Mouse (Mus musculus): ENCODE data around the gene Dnajb8.

DNA sequence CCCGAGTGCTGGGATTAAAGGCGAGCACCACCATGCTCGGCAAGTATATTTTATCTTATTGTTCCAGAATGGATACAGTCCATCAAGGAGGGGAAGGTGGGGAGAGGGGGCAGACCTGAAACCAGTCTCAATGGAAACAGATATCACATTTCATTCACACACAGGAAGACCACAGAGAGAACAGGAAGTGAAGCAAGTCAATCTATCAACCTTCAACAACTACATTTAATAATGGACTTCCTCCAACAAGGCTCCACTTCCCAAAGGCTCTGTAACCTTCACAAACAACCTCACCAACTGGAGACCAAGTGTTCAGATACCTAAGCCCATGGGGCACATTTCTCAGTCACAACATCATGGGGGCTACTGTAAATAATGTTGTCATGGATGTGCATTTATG is 47.9 kb upstream of the Dnajb8 start:
- TF ChIP-seq CTCF (IDR thresholded peaks at IDR 0.05; ENCODE audit: borderline replicate concordance, insufficient read depth, low read length) (no peak), POLR2A (IDR thresholded peaks at IDR 0.05; ENCODE audit: low read depth, low read length) (no peak)
